Mouse (Mus musculus): Measurements from ENCODE around the gene Senp1.

Gene Senp1

DNA sequence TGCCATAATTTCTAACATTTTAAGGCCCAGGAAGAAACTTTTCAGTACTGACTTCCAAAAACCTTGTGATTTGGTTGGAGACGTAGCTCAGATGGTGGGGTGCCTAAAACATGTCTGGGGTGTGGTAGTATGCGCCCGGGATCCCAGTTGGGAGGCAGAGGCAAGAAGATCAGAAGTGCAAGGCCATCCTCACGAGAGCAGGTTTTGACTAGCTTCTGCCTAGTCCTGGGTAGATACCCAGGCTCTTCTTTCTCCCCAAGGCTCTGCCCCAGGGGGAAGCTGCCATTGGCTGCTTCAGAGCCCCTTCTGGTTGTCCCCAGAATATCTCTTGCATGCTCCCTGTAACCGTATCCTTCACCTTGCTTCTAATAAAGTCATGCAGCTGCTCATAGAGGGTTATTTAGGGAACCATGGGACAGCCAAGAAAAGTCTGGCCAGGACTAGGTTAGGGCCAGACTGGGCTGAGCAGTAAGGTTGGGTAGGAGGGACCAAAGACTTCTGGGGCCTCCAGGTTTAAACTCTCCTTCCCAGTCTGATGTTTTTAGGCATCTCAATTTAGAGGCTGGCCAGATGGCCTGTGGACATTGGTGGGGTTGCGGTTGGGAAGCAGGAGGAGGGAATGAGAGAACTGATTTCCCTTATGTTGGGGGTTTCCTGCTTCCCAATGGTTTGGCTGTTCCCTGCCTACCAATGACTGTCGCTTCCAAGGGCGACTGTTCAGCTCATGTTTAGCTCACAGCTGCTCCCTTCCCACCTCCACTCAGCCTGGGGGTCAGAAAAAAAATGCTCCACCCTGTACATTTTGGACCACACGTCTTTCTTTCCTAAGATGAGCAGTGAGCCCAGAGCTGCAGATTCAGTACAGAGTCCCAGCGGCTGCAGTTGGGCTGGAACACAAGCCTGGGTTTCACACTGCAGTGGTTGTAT is 21.6 kb upstream of the Senp1 start:
- no peak for TF ChIP-seq GATA4 (IDR thresholded peaks at IDR 0.05; ENCODE audit: insufficient replicate concordance, low read length)

DNA sequence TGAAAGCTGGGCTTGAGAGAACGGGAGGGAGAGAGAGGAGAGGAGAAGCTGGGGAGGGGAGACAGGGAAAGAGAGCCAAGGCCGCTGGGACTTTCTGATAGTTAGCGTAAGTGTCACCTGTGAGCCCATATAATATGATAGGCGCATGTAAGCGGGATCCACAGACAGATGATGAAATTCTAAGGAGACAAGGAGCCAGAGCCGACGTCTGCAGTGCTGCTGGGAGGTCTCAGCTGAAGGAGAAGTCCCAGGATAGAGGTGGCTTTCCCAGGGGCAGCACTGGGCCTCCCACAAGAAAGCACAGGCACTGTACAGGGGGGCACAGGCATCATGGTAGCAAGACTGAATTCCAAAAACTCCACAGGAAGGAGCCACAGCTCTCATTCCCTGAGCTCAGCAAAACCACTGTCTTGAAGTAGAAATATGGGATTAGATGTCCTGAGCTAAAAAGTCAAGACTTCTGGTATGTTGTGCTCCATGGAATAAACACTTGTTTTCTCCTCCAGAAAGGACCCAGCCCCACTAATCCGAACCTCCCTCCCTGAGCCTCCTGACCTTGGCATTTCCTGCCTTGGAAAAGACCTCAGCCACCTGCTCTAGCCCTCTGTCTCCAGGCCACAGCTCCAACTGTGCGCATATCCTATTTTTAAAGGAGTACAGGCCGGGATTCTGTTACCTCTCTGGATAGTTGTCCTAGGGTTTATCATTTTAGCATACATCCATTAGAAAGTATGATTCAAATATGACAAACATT is 20.7 kb upstream of the Senp1 start:
- no peak for TF ChIP-seq GATA4 (IDR thresholded peaks at IDR 0.05; ENCODE audit: insufficient replicate concordance, low read length)

DNA sequence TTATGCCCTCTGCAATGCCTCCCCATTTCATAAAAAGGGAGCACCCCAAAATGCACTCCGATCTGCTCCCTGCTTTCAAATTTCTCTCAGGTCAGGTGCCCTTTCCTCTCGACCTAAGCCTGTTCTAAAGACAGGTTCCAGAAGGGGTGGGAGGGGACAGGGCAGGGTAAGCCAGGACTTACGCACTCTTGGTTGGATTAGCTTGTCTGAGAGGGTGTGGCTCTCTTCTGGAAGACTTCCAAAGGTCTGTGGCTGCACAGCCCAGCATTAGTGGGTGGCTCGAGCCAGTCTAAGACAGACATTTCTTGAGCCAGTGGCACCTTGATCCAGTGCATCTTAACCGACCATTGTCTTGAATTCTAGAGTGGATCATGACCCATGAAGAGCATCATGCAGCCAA is 18.2 kb upstream of the Senp1 start:
- no peak for TF ChIP-seq GATA4 (IDR thresholded peaks at IDR 0.05; ENCODE audit: insufficient replicate concordance, low read length)

DNA sequence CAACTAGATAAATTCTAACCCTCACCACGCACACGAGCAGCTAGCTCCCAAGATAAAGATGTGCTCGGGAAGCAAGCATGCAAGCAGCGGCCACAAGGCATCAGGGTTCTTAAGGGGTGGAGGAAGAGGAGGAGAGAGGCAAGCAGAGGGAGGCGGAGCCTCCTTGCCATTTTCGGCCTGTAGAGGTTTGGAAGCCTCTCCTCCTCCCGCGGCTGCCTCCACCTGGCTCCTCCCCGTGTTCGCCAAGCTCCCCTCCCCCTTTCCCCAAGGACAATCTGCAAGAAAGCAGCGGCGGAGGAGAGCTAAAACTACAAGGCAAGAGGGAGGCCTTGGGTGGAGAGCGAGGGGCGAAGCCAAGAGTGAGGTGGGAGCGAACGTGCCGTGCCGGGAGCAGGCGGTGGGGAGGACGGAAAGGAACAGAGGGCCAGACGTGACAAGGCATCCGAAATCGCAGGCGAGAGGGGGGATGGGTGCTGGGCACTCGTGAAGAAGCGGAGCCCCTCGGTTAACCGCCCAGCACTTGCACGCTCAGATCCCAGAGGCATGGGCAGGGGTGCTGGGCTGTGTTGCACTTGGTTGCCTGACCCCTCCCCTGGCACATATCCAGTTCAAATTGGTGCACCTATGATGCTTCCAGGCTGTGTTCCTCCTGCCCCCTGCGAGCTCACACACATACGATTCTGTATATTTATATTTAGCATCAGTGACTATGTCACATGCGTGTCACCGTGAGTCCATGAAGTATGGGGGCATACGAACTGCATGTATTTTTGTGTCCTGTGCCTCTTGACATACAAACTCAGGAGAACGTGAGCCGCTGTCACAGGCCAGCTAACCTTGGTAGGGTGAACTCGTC is 15.0 kb upstream of the Senp1 start:
- TF ChIP-seq GATA4 (IDR thresholded peaks at IDR 0.05; ENCODE audit: insufficient replicate concordance, low read length), result no peak

DNA sequence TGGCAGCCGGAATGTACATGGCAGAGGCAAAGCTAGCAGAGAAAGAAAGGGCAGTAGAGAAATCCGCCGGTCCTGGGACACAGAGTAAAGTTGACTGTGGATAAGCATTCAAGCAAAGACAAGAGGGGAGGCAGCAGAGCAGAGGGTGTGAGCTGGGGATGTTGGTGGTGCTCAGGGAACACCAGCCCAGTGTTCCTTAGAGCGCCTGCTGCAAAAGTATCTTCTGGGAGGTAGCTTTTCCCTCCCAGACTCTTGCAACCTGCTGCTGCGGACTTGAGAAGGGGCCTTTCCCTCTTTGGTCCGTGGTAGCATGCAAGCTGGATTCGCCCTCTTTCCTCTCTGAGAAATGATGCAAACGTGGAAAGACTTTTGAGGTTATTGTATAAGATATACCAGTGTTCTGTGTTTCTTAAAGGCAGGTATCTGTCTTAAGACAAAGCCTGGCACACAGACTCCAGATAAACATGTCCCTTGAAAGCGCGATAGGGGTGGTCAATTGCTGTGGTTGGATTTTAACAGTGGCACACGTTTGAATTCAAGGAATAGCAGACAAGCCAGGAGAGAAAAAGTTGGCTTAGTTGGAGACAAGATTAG is 14.3 kb upstream of the Senp1 start:
- no peak for TF ChIP-seq GATA4 (IDR thresholded peaks at IDR 0.05; ENCODE audit: insufficient replicate concordance, low read length)

DNA sequence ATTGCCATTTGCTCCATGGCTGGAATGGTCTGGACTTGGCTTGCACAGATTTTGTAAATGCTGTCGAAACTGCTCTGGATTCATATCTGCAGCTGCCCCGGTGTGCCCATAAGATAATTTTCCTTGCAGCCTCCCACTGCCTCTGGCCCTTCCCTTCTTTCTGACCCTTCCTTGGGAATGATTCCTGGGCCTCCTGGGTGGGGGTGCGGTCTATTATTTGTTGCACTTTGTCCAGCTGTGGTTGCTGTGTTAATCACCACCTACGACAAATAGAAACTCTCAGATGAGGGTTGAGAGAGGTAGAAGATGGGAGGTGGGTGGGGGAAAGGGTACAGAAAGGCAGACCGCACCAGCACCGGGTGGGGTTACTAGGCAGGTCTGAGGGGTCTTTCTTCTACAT is 13.7 kb upstream of the Senp1 start:
- TF ChIP-seq GATA4 (IDR thresholded peaks at IDR 0.05; ENCODE audit: insufficient replicate concordance, low read length), result no peak

DNA sequence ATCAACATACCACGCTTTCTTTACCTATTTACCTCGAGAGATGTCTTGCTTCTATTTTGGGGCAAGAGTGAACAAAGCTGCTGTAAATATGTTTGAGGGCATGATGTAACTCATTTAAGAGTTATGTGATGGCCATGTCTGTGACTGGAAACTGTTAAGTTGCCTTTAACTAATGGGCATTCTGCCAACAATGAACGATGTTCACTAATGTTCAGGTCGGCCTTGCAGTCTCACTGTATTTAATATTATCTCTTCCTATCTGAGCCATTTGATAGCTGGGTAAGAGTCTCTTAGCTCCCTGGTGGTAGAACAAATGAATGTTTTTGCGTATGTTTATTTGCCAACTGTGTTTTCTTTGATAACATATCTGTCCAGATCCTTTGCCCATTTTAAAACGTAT is 13.0 kb upstream of the Senp1 start:
- TF ChIP-seq GATA4 (IDR thresholded peaks at IDR 0.05; ENCODE audit: insufficient replicate concordance, low read length), result no peak

DNA sequence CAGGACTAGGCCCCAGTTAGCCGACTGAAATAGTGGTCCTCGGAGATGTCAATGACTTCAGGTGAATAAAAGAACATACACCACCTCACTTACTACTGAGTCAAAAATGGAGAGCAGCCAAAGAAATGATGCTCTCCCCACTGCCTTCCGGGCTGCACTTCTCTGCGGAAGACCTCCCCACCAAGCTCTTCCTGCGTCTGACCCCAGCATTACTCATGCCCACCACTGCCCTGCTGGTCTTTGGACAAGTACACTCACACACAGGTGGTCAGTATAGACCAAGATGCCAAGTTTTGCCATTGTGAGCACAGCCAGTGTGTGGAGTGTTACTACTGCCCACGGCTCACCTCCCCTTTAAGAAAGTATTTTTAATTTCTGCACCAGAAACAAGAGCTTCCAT is 8.9 kb upstream of the Senp1 start:
- TF ChIP-seq GATA4 (IDR thresholded peaks at IDR 0.05; ENCODE audit: insufficient replicate concordance, low read length), result no peak

DNA sequence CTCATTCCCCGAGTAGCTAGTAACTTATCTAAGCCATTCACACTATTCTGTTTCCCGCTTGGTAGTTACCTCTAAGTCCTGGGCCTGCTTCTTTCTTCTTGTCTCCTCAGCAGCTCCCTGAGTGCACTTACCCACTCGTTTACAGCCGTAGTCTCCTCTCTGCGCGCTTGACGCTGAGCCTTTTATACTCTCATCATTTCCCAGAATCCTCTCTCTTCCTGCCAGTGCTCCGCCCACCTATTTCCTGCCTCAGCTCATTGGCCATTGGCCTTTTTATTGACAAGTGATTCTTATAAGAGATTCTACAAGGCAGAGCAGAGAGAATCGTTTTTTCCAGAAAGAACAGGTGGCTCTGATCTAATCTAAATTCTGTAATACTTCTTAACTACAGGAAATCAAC is 5.0 kb upstream of the Senp1 start:
- no peak for TF ChIP-seq GATA4 (IDR thresholded peaks at IDR 0.05; ENCODE audit: insufficient replicate concordance, low read length)

DNA sequence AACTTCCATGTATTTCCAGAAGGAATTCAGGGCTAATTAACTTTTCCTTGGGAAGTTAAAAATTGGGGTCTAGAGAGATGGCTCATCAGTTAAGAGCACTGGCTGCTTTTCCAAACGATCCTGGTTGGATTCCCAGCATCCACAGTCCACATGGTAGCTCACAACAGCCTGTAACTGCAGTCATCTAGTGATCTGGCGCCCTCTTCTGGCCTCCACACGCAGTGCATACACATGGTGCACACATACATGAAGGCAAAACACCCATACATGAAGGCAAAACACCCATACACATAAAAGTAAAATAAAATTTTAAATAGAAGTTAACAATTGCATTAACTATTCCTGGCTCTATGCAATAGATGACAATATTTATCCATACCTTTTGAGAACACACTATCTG is 3.4 kb upstream of the Senp1 start:
- TF ChIP-seq GATA4 (IDR thresholded peaks at IDR 0.05; ENCODE audit: insufficient replicate concordance, low read length), result no peak

DNA sequence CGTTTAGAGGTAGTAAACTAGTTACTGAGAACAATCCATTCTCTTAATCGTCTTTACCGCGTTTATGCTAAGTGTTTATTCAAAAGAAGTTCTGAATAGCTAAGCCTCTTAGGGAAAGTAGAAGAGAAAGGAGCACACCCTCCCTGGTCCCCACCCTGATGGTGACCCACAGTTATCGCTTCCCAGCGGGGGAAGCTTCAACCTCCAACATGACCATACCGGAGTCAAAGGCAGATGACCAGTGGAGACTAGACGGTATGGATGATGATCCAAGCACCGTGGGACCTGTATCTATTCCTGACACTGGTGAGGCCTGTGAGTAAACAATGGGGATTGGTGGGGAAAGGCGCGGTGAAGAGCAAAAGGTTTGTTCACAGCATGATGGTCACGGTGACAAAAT is 1.4 kb upstream of the Senp1 start:
- no peak for TF ChIP-seq GATA4 (IDR thresholded peaks at IDR 0.05; ENCODE audit: insufficient replicate concordance, low read length)

DNA sequence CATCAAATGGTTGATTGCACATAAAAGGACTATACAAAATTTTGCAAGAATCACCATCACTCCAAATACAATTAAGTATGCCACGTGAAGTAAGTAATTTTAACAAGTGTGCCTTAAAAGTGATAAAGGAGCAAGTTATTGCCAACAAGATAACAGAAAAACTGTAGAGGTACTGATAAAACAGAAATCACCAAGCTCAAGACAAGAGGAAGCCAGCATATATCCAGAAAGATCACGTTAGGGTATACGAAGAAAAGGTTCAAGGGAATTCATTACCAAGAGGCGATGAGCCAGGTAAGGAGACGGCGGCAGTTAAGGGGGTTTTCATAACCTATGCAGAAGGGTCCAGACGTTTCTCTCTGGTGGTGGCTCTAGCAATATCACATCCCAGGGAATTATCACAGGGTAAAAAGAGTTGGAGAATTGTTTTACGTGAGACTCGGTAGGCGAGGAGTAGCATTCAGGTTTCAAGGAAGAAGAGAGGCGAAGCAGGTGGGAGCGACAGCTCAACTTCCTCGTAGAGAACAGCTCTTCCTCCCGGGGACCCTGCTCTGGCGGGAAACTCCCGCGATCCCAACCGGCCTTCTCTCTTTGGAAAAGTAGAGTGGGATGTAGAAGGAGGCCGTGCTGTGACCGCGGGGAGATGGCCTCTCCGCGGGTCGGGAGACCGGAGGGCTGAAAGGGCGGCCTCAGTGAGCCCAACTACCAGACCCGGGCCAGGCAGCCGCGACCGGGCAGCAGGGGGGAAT is 998 bp downstream of the Senp1 start, which contains the start of gene Pfkm:
Gene Pfkm, plus strand, starts transcription at position 218 of the 749 bp plus-strand sequence.
- TF ChIP-seq GATA4 (IDR thresholded peaks at IDR 0.05; ENCODE audit: insufficient replicate concordance, low read length), result no peak

DNA sequence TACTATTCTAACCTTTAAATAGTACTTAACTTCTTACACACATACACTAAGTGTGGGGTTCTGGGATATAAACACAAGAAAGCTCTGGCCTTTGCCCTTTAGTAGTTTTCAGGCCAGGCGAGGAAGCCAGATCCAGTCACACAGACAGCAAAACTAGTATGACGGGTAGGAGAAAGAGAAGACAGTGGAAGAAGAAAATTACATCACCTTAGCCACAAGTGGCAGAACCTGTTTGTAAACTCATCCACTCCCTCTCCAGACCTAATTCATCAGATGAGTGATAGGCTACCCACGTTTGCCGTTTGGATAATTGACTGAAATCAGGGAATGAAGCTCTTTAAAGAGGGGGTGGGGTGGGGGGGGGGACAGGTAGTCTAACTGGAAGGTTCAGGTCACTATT is 1.7 kb downstream of the Senp1 start:
- no peak for TF ChIP-seq GATA4 (IDR thresholded peaks at IDR 0.05; ENCODE audit: insufficient replicate concordance, low read length)
